Mouse (Mus musculus) C2C12 (cell line): Measurements from ENCODE around the gene Ppa2.

Experiments
- CEBPB ChIP-seq: IDR thresholded peaks from one replicate; pipeline ENCODE4 v1.6.1; 2011; ENCODE audit warnings: low read depth, mild to moderate bottlenecking, control low read depth, moderate library complexity
- CTCF ChIP-seq: IDR thresholded peaks from one replicate; pipeline ENCODE4 v1.5.1; 2011; ENCODE audit not compliant: control insufficient read depth, insufficient read depth, insufficient read length
- FOSL1 ChIP-seq: IDR thresholded peaks from one replicate; pipeline ENCODE4 v1.8.0; 2011; ENCODE audit warnings: mild to moderate bottlenecking, low read length; ENCODE audit not compliant: poor library complexity, insufficient read depth, severe bottlenecking
- MAX ChIP-seq: IDR thresholded peaks from one replicate; pipeline ENCODE4 v1.6.1; 2011; ENCODE audit warnings: mild to moderate bottlenecking, control low read depth
- MYOD1 ChIP-seq: IDR thresholded peaks from one replicate; pipeline ENCODE4 v1.6.1; 2011; ENCODE audit warnings: low read depth; ENCODE audit not compliant: control insufficient read depth, insufficient read length
- MYOG ChIP-seq: IDR thresholded peaks from one replicate; pipeline ENCODE4 v1.6.1; 2011; ENCODE audit not compliant: control insufficient read depth, insufficient read length; ENCODE audit errors: extremely low read depth
- USF1 ChIP-seq: IDR thresholded peaks from one replicate; pipeline ENCODE4 v1.6.1; 2011; ENCODE audit warnings: low read depth, mild to moderate bottlenecking, control low read depth, moderate library complexity

GRCm38 (mm10) chr3:133319795-133320194 lies 9.9 kb downstream of the Ppa2 start:
- TF ChIP-seq MAX: no peak
- no peak for TF ChIP-seq USF1
- TF ChIP-seq CEBPB: no peak
- TF ChIP-seq MYOD1: no peak
- no peak for TF ChIP-seq CTCF
- no peak for TF ChIP-seq MYOG
- no peak for TF ChIP-seq FOSL1
